Mouse (Mus musculus) left cerebral cortex, postnatal 36 days (tissue): ENCODE data around the gene P3h3. TPM values are rescaled to one million over a fixed set of nuclear protein-coding genes. Genes with fewer than 3 reads are reported as not detected.
"Not testable (repeated sequence)": the region's sequence is repeated elsewhere in the genome, so short reads cannot be mapped to it uniquely, and the experiment has no call there.

Experiments
- DNase-seq, 2 experiments: peaks; one replicate each; pipeline ENCODE4 v3.0.0; 2021 to 2022; ENCODE audit warnings: low spot score in 2 of 2, mixed read lengths in 1 of 2
- intact Hi-C: fragments of 180-260 bp; cut with DNase I; formaldehyde crosslinking; loops from one replicate; pipeline ENCODE4 v1.15.1; 2025
- total RNA-seq, 2 experiments: library from RNA; stranded (reverse); gene quantifications; 2 replicates each; pipeline ENCODE4 v1.2.3; 2021

The P3h3 gene
- total RNA-seq: 10 to 100 TPM; 12.6 to 37.2 TPM

GRCm38 (mm10) chr6:124856916-124857839 lies at the start of gene P3h3:
P3h3 (minus strand) TSS chr6:124857752.
- peak; percentile 82 to 87 for DNase-seq
- intact Hi-C loops: loop anchor here (1.0 to 10.0 kb wide), 3 partner anchors 61 to 228 kb away; partner anchors contain the start of gene Mlf2

- intact Hi-C loops: loop anchor here (1.0 kb wide), 3 partner anchors 12 to 45 kb away; partner anchors contain the start of gene Mlf2
- DNase-seq: no peak
Observed at GRCm38 (mm10) chr6:124904991-124905860, 47.7 kb upstream of the P3h3 start.

GRCm38 (mm10) chr6:124904161-124904981 lies 46.8 kb upstream of the P3h3 start:
- intact Hi-C loops: loop anchor here (1.0 kb wide), 3 partner anchors 13 to 44 kb away; partner anchors contain the start of gene Mlf2
- peak; percentile 70 to 78 for DNase-seq

- intact Hi-C loops: loop anchor here (1.0 kb wide), 3 partner anchors 14 to 43 kb away; partner anchors contain the start of gene Mlf2
Observed at GRCm38 (mm10) chr6:124903580-124904151, 46.1 kb upstream of the P3h3 start.

GRCm38 (mm10) chr6:124901851-124902250 lies 44.3 kb upstream of the P3h3 start:
- intact Hi-C loops: no loop called here
- DNase-seq: no peak

More at GRCm38 (mm10) chr6:124903580-124904151, 46.1 kb upstream of the P3h3 start:
- peak; percentile 87 to 91 for DNase-seq

GRCm38 (mm10) chr6:124900801-124901480 lies 43.4 kb upstream of the P3h3 start:
- no peak for DNase-seq
- intact Hi-C loops: no loop called here

- intact Hi-C loops: no loop called here
- no peak for DNase-seq
Observed at GRCm38 (mm10) chr6:124900056-124900800, 42.7 kb upstream of the P3h3 start.

GRCm38 (mm10) chr6:124898359-124898758 lies 40.8 kb upstream of the P3h3 start:
- intact Hi-C loops: no loop called here

GRCm38 (mm10) chr6:124894113-124894512 lies 36.6 kb upstream of the P3h3 start:
- DNase-seq, intact Hi-C loops: not testable (repeated sequence)

More at GRCm38 (mm10) chr6:124898359-124898758, 40.8 kb upstream of the P3h3 start:
- no peak for DNase-seq

- DNase-seq: no peak
- intact Hi-C loops: no loop called here
Observed at GRCm38 (mm10) chr6:124890997-124891396, 33.4 kb upstream of the P3h3 start.

- no peak for DNase-seq
- intact Hi-C loops: no loop called here
Observed at GRCm38 (mm10) chr6:124888555-124889125, 31.1 kb upstream of the P3h3 start.

GRCm38 (mm10) chr6:124887986-124888385 lies 30.4 kb upstream of the P3h3 start, which contains the start of gene Cd4:
Cd4 (minus strand) TSS chr6:124888221.
- intact Hi-C loops: no loop called here

GRCm38 (mm10) chr6:124885956-124886381 lies 28.4 kb upstream of the P3h3 start:
- no peak for DNase-seq
- intact Hi-C loops: no loop called here

More at GRCm38 (mm10) chr6:124887986-124888385, 30.4 kb upstream of the P3h3 start, which contains the start of gene Cd4:
- no peak for DNase-seq

- intact Hi-C loops: no loop called here
- no peak for DNase-seq
Observed at GRCm38 (mm10) chr6:124884714-124885500, 27.4 kb upstream of the P3h3 start.

GRCm38 (mm10) chr6:124883351-124883750 lies 25.8 kb upstream of the P3h3 start:
- intact Hi-C loops: no loop called here
- DNase-seq: no peak

- intact Hi-C loops: no loop called here
- DNase-seq: no peak
Observed at GRCm38 (mm10) chr6:124881821-124882220, 24.3 kb upstream of the P3h3 start.
